Mouse (Mus musculus) myocyte (in vitro differentiated cells): ENCODE data around the gene Yars. TPM values are rescaled to one million over a fixed set of nuclear protein-coding genes. Genes with fewer than 3 reads are reported as not detected.

Experiments used
- H3K27me3 ChIP-seq: one replicate; pipeline ENCODE4 v1.6.1; 2011; ENCODE audit not compliant: control insufficient read depth, insufficient read depth, insufficient read length
- H3K36me3 ChIP-seq: one replicate; pipeline ENCODE4 v1.6.1; 2011; ENCODE audit not compliant: control insufficient read depth, insufficient read depth
- H3K4me2 ChIP-seq: one replicate; pipeline ENCODE4 v1.6.1; 2011; ENCODE audit warnings: low read depth, control low read depth
- H3K4me3 ChIP-seq: one replicate; pipeline ENCODE4 v1.5.1; 2011; ENCODE audit warnings: mild to moderate bottlenecking, control low read depth, moderate library complexity
- H3K79me2 ChIP-seq: one replicate; pipeline ENCODE4 v1.6.1; 2011; ENCODE audit not compliant: control insufficient read depth, insufficient read depth
- H3ac ChIP-seq: one replicate; pipeline ENCODE4 v1.6.1; 2011; ENCODE audit not compliant: control insufficient read depth, insufficient read length
- CEBPB ChIP-seq: IDR thresholded peaks from 2 replicates; pipeline ENCODE4 v1.6.1; 2011; ENCODE audit warnings: mild to moderate bottlenecking, moderate library complexity; ENCODE audit not compliant: poor library complexity, insufficient read depth, severe bottlenecking
- E2F4 ChIP-seq: IDR thresholded peaks from one replicate; pipeline ENCODE4 v1.6.1; 2011; ENCODE audit warnings: mild to moderate bottlenecking, control low read depth, moderate library complexity; ENCODE audit not compliant: insufficient read depth
- MAX ChIP-seq: IDR thresholded peaks from one replicate; pipeline ENCODE4 v1.6.1; 2011; ENCODE audit warnings: low read depth, mild to moderate bottlenecking, control low read depth
- MYOD1 ChIP-seq, 3 experiments: IDR thresholded peaks; one replicate each; pipeline ENCODE4 v1.6.1; 2011; ENCODE audit warnings: control low read depth in 2 of 3, low read depth in 2 of 3, mild to moderate bottlenecking in 2 of 3, moderate library complexity in 1 of 3; ENCODE audit not compliant: insufficient read length in 2 of 3, control insufficient read depth in 1 of 3
- MYOG ChIP-seq, 3 experiments: IDR thresholded peaks; one replicate each; pipeline ENCODE4 v1.6.1; 2011; ENCODE audit warnings: control low read depth in 2 of 3, low read depth in 2 of 3, mild to moderate bottlenecking in 2 of 3; ENCODE audit not compliant: insufficient read length in 2 of 3, control insufficient read depth in 1 of 3, insufficient read depth in 1 of 3
- POLR2A ChIP-seq: IDR thresholded peaks from one replicate; pipeline ENCODE4 v1.6.1; 2011; ENCODE audit warnings: low read depth, mild to moderate bottlenecking, control low read depth, moderate library complexity; ENCODE audit not compliant: insufficient read length
- POLR2AphosphoS2 ChIP-seq: IDR thresholded peaks from one replicate; pipeline ENCODE4 v1.6.1; 2011; ENCODE audit warnings: low read depth, control low read depth; ENCODE audit not compliant: insufficient read length
- REST ChIP-seq: IDR thresholded peaks from one replicate; pipeline ENCODE4 v1.6.1; 2011; ENCODE audit warnings: mild to moderate bottlenecking, control low read depth, moderate library complexity; ENCODE audit not compliant: insufficient read depth, insufficient read length
- SRF ChIP-seq: IDR thresholded peaks from one replicate; pipeline ENCODE4 v1.6.1; 2011; ENCODE audit warnings: low read depth; ENCODE audit not compliant: control insufficient read depth, insufficient read length
- TCF12 ChIP-seq: IDR thresholded peaks from one replicate; pipeline ENCODE4 v1.6.1; 2011; ENCODE audit warnings: mild to moderate bottlenecking, control low read depth; ENCODE audit not compliant: poor library complexity, insufficient read depth, severe bottlenecking
- TCF3 ChIP-seq: IDR thresholded peaks from one replicate; pipeline ENCODE4 v1.6.1; 2011; ENCODE audit warnings: low read depth, control low read depth; ENCODE audit not compliant: insufficient read length
- USF1 ChIP-seq: IDR thresholded peaks from one replicate; pipeline ENCODE4 v1.6.1; 2011; ENCODE audit warnings: low read depth, mild to moderate bottlenecking, control low read depth, moderate library complexity
- polyA plus RNA-seq: library from polyadenylated mRNA; unstranded; fragments of >200 nt; fragmentation: generic; extraction: Trizol; gene quantifications from one replicate; pipeline ENCODE4 v1.2.1, GENCODE M21; 2012; ENCODE audit warnings: missing spikeins

Yars gene
- polyA plus RNA-seq, 1 experiment = 183 TPM

GRCm38 (mm10) chr4:129232561-129233360, 43.2 kb downstream of the Yars start:
- H3K36me3 ChIP-seq = no peaks in the 10 kb centered on the region
- H3ac ChIP-seq = no peak overlapping the region
- no peaks in the 10 kb centered on the region for H3K27me3 ChIP-seq
- H3K4me2 ChIP-seq = peak overlapping the region; percentile 16
- peaks cover 91% of the 10 kb centered on the region for H3K79me2 ChIP-seq
- no peak overlapping the region for H3K4me3 ChIP-seq
- TF ChIP-seq REST = no peak
- no peak for TF ChIP-seq MYOG (IDR thresholded peaks at IDR 0.05; ENCODE audit: control insufficient read depth in 1 of 3, insufficient read depth in 1 of 3, insufficient read length in 2 of 3, low read depth in 2 of 3)
- TF ChIP-seq CEBPB = no peak
- no peak for TF ChIP-seq USF1
- TF ChIP-seq TCF3 = no peak
- TF ChIP-seq POLR2AphosphoS2 = no peak
- no peak for TF ChIP-seq MAX
- no peak for TF ChIP-seq MYOD1 (IDR thresholded peaks at IDR 0.05; ENCODE audit: control insufficient read depth in 1 of 3, insufficient read length in 2 of 3, low read depth in 2 of 3)
- no peak for TF ChIP-seq E2F4

DNA sequence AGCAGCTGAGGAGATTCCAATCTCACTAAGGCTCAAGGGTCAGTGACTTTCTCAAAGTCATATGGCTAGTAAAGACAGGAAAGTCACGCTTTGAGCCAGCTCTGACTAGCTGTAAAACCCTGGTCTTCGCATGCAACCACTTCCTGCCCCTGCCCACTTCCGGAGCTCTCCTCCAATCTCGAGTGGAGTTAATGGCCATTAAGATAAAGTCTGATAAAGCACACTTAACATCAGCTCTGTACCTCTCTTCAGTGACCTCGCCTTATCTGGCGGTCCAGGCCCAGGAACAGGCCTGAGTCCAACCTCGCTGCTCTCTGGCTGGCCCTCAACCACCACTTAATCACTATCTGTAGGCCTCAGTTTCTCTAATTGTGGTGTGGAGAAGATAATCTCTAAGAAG, 44.9 kb downstream of the Yars start:
- Histone ChIP-seq H3K4me3 (no peak overlapping the region), H3K36me3 (no peaks in the 10 kb centered on the region), H3K27me3 (no peaks in the 10 kb centered on the region), H3K79me2 (peaks cover 86% of the 10 kb centered on the region), H3ac (no peak overlapping the region), H3K4me2 (peak overlapping the region; percentile 52)
- TF ChIP-seq TCF3 (no peak), TCF12 (no peak), POLR2A (no peak), SRF (no peak), USF1 (no peak), E2F4 (no peak), MYOD1 (IDR thresholded peaks at IDR 0.05; ENCODE audit: control insufficient read depth in 1 of 3, insufficient read length in 2 of 3, low read depth in 2 of 3) (no peak)

DNA sequence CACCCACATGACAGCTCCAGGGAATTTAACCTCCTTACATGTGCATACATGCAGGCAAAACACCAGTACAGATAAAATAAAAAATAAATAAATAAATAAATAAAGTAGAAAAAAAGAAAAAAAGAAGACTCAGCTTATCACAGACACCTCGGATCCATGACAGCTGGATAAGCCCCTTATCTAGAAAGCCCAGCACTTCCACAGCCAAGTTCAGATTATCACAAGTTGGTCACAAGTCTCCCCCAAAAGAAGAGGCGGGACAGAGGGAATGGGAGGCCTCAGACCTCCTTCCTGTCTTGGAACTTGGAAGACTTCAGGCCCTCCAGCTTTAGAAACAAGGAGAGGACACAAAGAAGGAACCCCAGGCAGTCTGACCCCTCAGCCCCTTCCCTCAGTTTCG, 45.6 kb downstream of the Yars start:
- H3K27me3 ChIP-seq = no peaks in the 10 kb centered on the region
- no peaks in the 10 kb centered on the region for H3K36me3 ChIP-seq
- H3K4me3 ChIP-seq = no peak overlapping the region
- peaks cover 86% of the 10 kb centered on the region for H3K79me2 ChIP-seq
- no peak for TF ChIP-seq MYOD1 (IDR thresholded peaks at IDR 0.05; ENCODE audit: control insufficient read depth in 1 of 3, insufficient read length in 2 of 3, low read depth in 2 of 3)
- no peak for TF ChIP-seq POLR2A
- no peak overlapping the region for H3K4me2 ChIP-seq
- no peak overlapping the region for H3ac ChIP-seq

- Histone ChIP-seq H3K79me2 (peaks cover 86% of the 10 kb centered on the region), H3K36me3 (no peaks in the 10 kb centered on the region), H3ac (no peak overlapping the region), H3K4me3 (no peak overlapping the region), H3K27me3 (no peaks in the 10 kb centered on the region), H3K4me2 (no peak overlapping the region)
- TF ChIP-seq MYOD1 (IDR thresholded peaks at IDR 0.05; ENCODE audit: control insufficient read depth in 1 of 3, insufficient read length in 2 of 3, low read depth in 2 of 3) = no peak
- TF ChIP-seq TCF3 = no peak
Observed at GRCm38 (mm10) chr4:129236236-129236813, 46.8 kb downstream of the Yars start.

- no peaks in the 10 kb centered on the region for H3K27me3 ChIP-seq
- H3K79me2 ChIP-seq = peaks cover 86% of the 10 kb centered on the region
- peak overlapping the region; percentile 16 for H3K4me2 ChIP-seq
- no peak overlapping the region for H3K4me3 ChIP-seq
- H3ac ChIP-seq = no peak overlapping the region
- TF ChIP-seq POLR2AphosphoS2 (no peak), CEBPB (no peak), E2F4 (no peak), POLR2A (no peak), USF1 (no peak), MYOG (IDR thresholded peaks at IDR 0.05; ENCODE audit: control insufficient read depth in 1 of 3, insufficient read depth in 1 of 3, insufficient read length in 2 of 3, low read depth in 2 of 3) (no peak), MAX (no peak), REST (no peak), TCF3 (no peak), MYOD1 (IDR thresholded peaks at IDR 0.05; ENCODE audit: control insufficient read depth in 1 of 3, insufficient read length in 2 of 3, low read depth in 2 of 3) (no peak), TCF12 (no peak), SRF (no peak)
- no peaks in the 10 kb centered on the region for H3K36me3 ChIP-seq
Observed at GRCm38 (mm10) chr4:129237843-129238441, 48.4 kb downstream of the Yars start.
